In genomic region chr11:3279729-3280128, GRCm38 (mm10) we compare ENCODE assay signal across 22 mouse cellular contexts.
"Had no signal": no experiment of that assay in that cellular context is flagged by ENCODE, and none has a peak within 500 bp of the region (broad histone marks: within the 10 kb centered on the region; RNA-seq: fewer than 3 reads in every experiment).

No protein-coding gene starts in this region.

- H3K4me3 ChIP-seq: kidney, embryonic 15.5 days; layer of hippocampus, adult 2 months; limb, embryonic 10.5 days; limb, embryonic 13.5 days; liver, embryonic 12.5 days; liver, embryonic 15.5 days; lung, embryonic 15.5 days; midbrain, embryonic 12.5 days had no signal

- H3K9me3 ChIP-seq: limb, embryonic 13.5 days; liver, embryonic 15.5 days; midbrain, embryonic 12.5 days had no signal

- H3K4me1 ChIP-seq: kidney, embryonic 15.5 days; limb, embryonic 10.5 days; limb, embryonic 13.5 days; liver, embryonic 12.5 days; liver, embryonic 15.5 days; lung, embryonic 15.5 days; midbrain, embryonic 12.5 days had no signal

- H3K36me3 ChIP-seq: kidney, embryonic 15.5 days; limb, embryonic 10.5 days; limb, embryonic 13.5 days; liver, embryonic 12.5 days; liver, embryonic 15.5 days; lung, embryonic 15.5 days; midbrain, embryonic 12.5 days had no signal

- H3K9ac ChIP-seq: kidney, embryonic 15.5 days; limb, embryonic 13.5 days; liver, embryonic 12.5 days; liver, embryonic 15.5 days; lung, embryonic 15.5 days; midbrain, embryonic 12.5 days had no signal

- H3K27ac ChIP-seq: kidney, embryonic 15.5 days; layer of hippocampus, adult 2 months; limb, embryonic 10.5 days; limb, embryonic 13.5 days; liver, embryonic 12.5 days; liver, embryonic 15.5 days; lung, embryonic 15.5 days; midbrain, embryonic 12.5 days; stomach, postnatal 0 days had no signal

- DNase-seq: kidney, adult 11 months; kidney, adult 8-10 months; kidney, postnatal 14 days; layer of hippocampus, adult 9-11 months; liver; lung, adult 18-20 months; lung, postnatal 10 days; lung, postnatal 36 days; right cerebral cortex, postnatal 14 days; right cerebral cortex, postnatal 4 days; thymus, adult 18-20 months; thymus, postnatal 14 days had no signal

- H3K27me3 ChIP-seq: kidney, embryonic 15.5 days; limb, embryonic 13.5 days; liver, embryonic 12.5 days; liver, embryonic 15.5 days; lung, embryonic 15.5 days; midbrain, embryonic 12.5 days had no signal

- ATAC-seq: liver, embryonic 12.5 days; midbrain, embryonic 16.5 days had no signal

- H3K4me2 ChIP-seq: kidney, embryonic 15.5 days; limb, embryonic 13.5 days; liver, embryonic 12.5 days; liver, embryonic 15.5 days; lung, embryonic 15.5 days; midbrain, embryonic 12.5 days had no signal
